Mouse (Mus musculus): ENCODE results near the gene Lrrc4c. TPM values are rescaled to one million over a fixed set of nuclear protein-coding genes. Genes with fewer than 3 reads are reported as not detected.

Lrrc4c gene
- polyA plus RNA-seq, 1 experiment from 2014 or later: 40.0 TPM

DNA sequence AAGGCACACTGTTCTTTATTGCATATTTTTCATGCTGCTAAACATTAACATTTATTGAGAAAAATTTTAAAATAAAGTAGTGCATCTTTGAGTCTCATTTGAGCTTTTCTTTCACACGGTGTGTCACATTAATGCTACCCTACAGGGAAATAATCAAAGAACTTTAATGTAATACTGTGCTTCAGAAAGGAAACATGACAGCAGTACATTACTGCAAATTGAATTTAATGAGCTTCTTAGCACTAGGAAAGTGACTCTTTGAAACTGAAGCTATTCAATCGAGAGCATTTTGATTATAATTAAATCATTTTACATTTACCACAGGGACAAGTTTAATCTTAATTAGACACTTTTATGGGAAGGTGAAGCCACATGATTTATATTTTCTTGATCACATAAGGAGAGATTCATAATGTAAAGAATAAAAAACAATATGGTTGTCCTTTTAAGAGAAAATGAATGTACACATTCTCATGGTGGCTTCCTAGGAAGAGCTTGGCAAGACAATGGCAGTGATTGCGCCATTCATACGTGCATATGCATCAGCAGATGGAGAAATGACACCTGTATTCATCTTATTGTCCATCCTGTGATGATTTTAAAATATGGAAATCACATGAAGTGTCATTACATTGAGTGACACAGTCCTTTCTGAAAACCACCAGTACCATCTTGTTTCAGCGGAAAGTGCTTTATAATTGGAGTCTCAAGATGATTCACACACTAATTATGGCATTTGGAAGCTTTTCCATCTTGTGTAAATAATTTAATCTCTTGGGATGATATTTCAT is 719.2 kb downstream of the Lrrc4c start:
- 71% methylated on average over 5 of the region's 5 CpGs for WGBS
- Histone ChIP-seq H3K4me1 (ENCODE audit: control insufficient read depth, insufficient read depth, low read length) (no peaks in the 10 kb centered on the region), H3K36me3 (ENCODE audit: control insufficient read depth, insufficient read depth, low read length) (no peaks in the 10 kb centered on the region), H3K4me2 (ENCODE audit: low read depth, low read length) (no peak overlapping the region), H3K4me3 (ENCODE audit: low read depth, low read length) (no peak overlapping the region), H3K9me3 (ENCODE audit: control insufficient read depth, low read length) (no peaks in the 10 kb centered on the region; the same call in 1 of the 2 replicates), H3K27ac (ENCODE audit: low read depth, low read length) (no peak overlapping the region), H3K27me3 (ENCODE audit: control insufficient read depth, insufficient read depth, low read length) (no peaks in the 10 kb centered on the region), H3K9ac (replicated peaks; ENCODE audit: low read depth, low read length) (no peak overlapping the region)
- ATAC-seq (ENCODE audit: low read depth): no peak

DNA sequence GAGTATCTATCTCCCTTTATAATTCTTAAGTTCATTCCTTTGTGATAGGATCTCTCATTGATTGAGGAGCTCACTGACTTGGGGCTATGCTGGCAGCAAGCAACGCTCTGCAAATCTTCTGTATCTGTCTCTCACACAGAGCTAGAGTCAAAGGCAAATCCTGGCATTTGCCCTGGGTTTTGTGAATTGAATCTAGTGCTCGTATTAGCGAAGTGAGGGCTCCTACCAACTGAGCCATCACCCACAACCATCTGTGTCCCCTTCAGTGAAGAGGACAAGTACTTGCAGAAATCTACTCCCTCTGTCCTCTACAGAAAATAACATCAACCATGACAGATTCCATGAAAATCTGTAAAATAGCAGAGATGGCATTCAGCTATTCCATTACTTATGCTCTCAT is 726.0 kb downstream of the Lrrc4c start:
- 76% methylated on average over 3 of the region's 3 CpGs for WGBS
- no peak for ATAC-seq (ENCODE audit: low read depth)
- Histone ChIP-seq H3K27me3 (ENCODE audit: control insufficient read depth, insufficient read depth, low read length) (no peaks in the 10 kb centered on the region), H3K9me3 (ENCODE audit: control insufficient read depth, low read length) (no peaks in the 10 kb centered on the region; the same call in 1 of the 2 replicates), H3K4me3 (ENCODE audit: low read depth, low read length) (no peak overlapping the region), H3K4me2 (ENCODE audit: low read depth, low read length) (no peak overlapping the region), H3K27ac (ENCODE audit: low read depth, low read length) (no peak overlapping the region), H3K36me3 (ENCODE audit: control insufficient read depth, insufficient read depth, low read length) (no peaks in the 10 kb centered on the region), H3K4me1 (ENCODE audit: control insufficient read depth, insufficient read depth, low read length) (no peaks in the 10 kb centered on the region), H3K9ac (replicated peaks; ENCODE audit: low read depth, low read length) (no peak overlapping the region)

DNA sequence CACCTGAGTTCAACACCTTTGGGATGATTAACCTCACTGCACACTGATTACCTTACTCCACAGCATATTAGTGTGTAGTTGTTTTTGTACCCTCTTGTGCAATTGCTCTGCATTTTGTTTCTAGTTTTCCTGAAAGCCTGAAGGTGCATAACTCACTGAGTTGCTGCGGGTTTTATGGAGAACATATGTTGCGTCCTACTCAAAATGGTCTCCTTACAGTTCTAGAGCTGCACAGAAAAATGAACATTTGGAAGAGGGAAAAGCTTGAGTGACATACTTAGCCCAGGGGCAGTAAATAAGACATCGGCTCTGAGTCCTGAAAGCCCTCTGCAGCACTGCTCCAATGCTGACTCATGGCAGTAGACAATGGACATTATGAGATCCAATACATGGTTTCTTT is 727.7 kb downstream of the Lrrc4c start:
- ATAC-seq (ENCODE audit: low read depth): no peak
- H3K27ac ChIP-seq (ENCODE audit: low read depth, low read length): no peak overlapping the region
- H3K4me1 ChIP-seq (ENCODE audit: control insufficient read depth, insufficient read depth, low read length): no peaks in the 10 kb centered on the region
- H3K36me3 ChIP-seq (ENCODE audit: control insufficient read depth, insufficient read depth, low read length): no peaks in the 10 kb centered on the region
- H3K27me3 ChIP-seq (ENCODE audit: control insufficient read depth, insufficient read depth, low read length): no peaks in the 10 kb centered on the region
- no peak overlapping the region for H3K4me3 ChIP-seq (ENCODE audit: low read depth, low read length)
- H3K9ac ChIP-seq (replicated peaks; ENCODE audit: low read depth, low read length): no peak overlapping the region
- 93% methylated on average over 3 of the region's 3 CpGs for WGBS
- no peak overlapping the region for H3K4me2 ChIP-seq (ENCODE audit: low read depth, low read length)
- H3K9me3 ChIP-seq (ENCODE audit: control insufficient read depth, low read length): no peaks in the 10 kb centered on the region; the same call in 1 of the 2 replicates

DNA sequence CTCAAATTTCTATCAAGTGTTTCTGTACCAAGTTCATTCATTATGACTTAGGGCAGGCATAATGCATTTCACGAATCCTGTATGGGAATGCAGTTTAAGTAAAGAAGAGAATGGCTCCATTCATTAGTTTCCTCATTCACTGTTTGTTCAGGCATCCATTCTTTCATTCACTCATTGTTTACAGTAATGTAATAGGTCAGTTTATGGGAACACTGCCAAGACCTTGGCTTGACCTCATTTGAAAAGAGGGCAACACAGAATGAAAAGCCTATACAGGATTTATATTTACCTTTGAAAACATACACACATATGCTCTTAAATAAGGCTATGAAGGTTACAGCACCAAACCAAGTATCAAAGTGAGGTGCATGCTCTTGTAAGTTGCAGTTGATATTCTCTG is 762.2 kb downstream of the Lrrc4c start:
- WGBS: 12% methylated on average over 1 of the region's 1 CpGs
- ATAC-seq (ENCODE audit: low read depth): no peak
- Histone ChIP-seq H3K4me1 (ENCODE audit: control insufficient read depth, insufficient read depth, low read length) (no peaks in the 10 kb centered on the region), H3K27ac (ENCODE audit: low read depth, low read length) (no peak overlapping the region), H3K9me3 (ENCODE audit: control insufficient read depth, low read length) (no peaks in the 10 kb centered on the region), H3K27me3 (ENCODE audit: control insufficient read depth, insufficient read depth, low read length) (no peaks in the 10 kb centered on the region), H3K4me3 (ENCODE audit: low read depth, low read length) (no peak overlapping the region), H3K36me3 (ENCODE audit: control insufficient read depth, insufficient read depth, low read length) (no peaks in the 10 kb centered on the region), H3K4me2 (ENCODE audit: low read depth, low read length) (no peak overlapping the region), H3K9ac (replicated peaks; ENCODE audit: low read depth, low read length) (no peak overlapping the region)

DNA sequence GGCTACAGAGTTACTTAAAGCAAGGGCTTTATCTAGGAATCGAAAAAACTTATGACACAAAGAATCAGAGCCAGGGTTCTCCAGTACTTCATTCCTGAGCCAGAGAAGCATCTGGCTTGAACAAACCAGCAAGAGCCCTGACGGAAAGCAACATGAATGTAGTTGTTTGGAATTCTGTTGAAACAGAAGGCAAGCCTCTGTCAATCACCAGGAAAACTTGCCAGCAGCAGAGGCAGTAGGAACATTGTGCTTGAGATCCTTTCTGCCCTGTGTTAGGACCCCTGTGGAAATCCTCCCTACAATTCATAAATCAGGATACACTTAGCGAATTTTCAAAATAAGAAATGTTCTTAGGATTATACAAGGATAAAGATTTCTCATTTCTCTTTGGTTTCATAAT is 780.0 kb downstream of the Lrrc4c start:
- no peak overlapping the region for H3K27ac ChIP-seq (ENCODE audit: low read depth, low read length)
- H3K9ac ChIP-seq (replicated peaks; ENCODE audit: low read depth, low read length): no peak overlapping the region
- H3K4me2 ChIP-seq (ENCODE audit: low read depth, low read length): no peak overlapping the region
- WGBS: 65% methylated on average over 3 of the region's 3 CpGs
- no peaks in the 10 kb centered on the region for H3K9me3 ChIP-seq (ENCODE audit: control insufficient read depth, low read length)
- H3K4me3 ChIP-seq (ENCODE audit: low read depth, low read length): no peak overlapping the region
- ATAC-seq (ENCODE audit: low read depth): no peak
- H3K27me3 ChIP-seq (ENCODE audit: control insufficient read depth, insufficient read depth, low read length): no peaks in the 10 kb centered on the region
- no peaks in the 10 kb centered on the region for H3K4me1 ChIP-seq (ENCODE audit: control insufficient read depth, insufficient read depth, low read length)
- no peaks in the 10 kb centered on the region for H3K36me3 ChIP-seq (ENCODE audit: control insufficient read depth, insufficient read depth, low read length)

DNA sequence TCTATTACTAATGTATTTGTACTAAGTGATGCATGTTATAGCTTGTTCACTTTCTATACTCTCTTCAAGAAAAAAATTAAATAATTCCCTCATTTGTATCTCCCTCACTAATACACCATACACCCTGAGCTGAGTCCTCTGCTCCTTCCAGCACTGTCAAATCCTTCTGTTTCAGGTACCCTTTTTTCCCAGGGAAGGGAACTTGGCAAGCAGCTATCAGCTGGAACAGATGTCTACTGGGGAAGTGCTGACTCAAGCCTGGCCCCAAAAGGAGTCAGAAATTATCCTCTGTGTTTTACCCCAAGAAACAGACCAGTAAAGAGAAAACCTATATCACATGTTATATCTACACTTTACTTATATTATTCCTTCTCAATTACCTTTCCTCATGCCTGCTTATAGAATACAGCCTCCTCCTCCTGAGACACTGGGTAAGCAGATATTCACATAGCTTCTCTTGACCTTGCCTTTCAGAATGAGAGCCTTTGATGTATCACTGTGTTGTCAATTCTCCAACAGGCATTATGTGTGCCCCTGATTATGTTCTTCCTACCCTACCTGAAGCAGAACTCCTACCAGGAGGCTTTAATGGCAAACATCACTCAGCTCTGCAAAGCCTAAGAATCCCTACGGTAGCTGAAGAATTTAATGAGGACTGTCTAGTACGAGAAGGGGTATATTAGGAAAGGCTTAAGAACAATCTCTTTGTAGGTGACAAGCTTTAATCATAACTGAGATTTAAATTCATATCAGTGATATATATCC is 785.6 kb downstream of the Lrrc4c start:
- H3K27ac ChIP-seq (ENCODE audit: low read depth, low read length): no peak overlapping the region
- no peaks in the 10 kb centered on the region for H3K27me3 ChIP-seq (ENCODE audit: control insufficient read depth, insufficient read depth, low read length)
- no peak overlapping the region for H3K9ac ChIP-seq (replicated peaks; ENCODE audit: low read depth, low read length)
- H3K9me3 ChIP-seq (ENCODE audit: control insufficient read depth, low read length): no peaks in the 10 kb centered on the region
- no peaks in the 10 kb centered on the region for H3K4me1 ChIP-seq (ENCODE audit: control insufficient read depth, insufficient read depth, low read length)
- H3K36me3 ChIP-seq (ENCODE audit: control insufficient read depth, insufficient read depth, low read length): no peaks in the 10 kb centered on the region
- no peak for ATAC-seq (ENCODE audit: low read depth)
- H3K4me3 ChIP-seq (ENCODE audit: low read depth, low read length): no peak overlapping the region
- no peak overlapping the region for H3K4me2 ChIP-seq (ENCODE audit: low read depth, low read length)
- WGBS: 77% methylated on average over 2 of the region's 2 CpGs

DNA sequence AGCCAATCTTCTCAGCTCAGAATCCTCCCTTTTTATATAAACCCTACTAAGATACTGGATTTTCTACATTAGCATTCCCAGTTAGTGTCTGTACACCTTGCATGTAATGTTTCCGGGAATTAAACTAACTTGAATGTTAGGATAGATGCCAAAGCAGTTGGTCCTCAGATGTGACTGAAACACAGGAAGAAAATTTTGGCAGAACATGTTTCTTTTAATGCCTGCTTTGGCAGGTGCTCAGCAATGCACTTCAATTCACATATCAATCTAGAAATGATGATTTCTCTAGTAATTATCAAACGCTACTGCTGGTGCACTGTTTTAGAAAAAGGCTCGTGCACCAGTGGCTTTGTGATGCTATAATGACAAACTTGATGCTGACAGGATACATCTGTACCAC is 806.3 kb downstream of the Lrrc4c start:
- Histone ChIP-seq H3K9me3 (ENCODE audit: control insufficient read depth, low read length) (no peaks in the 10 kb centered on the region), H3K9ac (replicated peaks; ENCODE audit: low read depth, low read length) (no peak overlapping the region), H3K4me3 (ENCODE audit: low read depth, low read length) (no peak overlapping the region), H3K27me3 (ENCODE audit: control insufficient read depth, insufficient read depth, low read length) (no peaks in the 10 kb centered on the region), H3K36me3 (ENCODE audit: control insufficient read depth, insufficient read depth, low read length) (no peaks in the 10 kb centered on the region), H3K27ac (ENCODE audit: low read depth, low read length) (no peak overlapping the region), H3K4me1 (ENCODE audit: control insufficient read depth, insufficient read depth, low read length) (no peaks in the 10 kb centered on the region), H3K4me2 (ENCODE audit: low read depth, low read length) (no peak overlapping the region)
- WGBS: 87% methylated on average over 3 of the region's 3 CpGs
- ATAC-seq (ENCODE audit: low read depth): no peak

DNA sequence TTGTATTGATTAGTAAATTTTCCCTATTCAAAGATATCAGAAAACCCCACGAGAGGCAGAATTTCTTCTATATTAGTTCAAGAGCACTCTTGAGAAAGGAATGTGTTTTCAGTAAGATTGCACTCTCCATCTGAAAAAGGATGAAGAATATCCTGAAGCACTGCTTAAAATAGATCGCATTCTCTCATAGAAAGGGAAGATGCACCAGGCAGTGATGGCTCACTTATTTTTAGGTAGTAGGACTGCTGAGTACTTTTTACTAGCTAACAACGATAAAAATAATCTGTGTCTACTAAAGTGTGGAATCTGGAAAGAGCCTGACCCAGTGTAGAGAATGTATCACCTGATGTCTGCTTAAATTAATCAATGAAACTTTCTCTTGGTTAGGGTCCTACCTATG is 820.5 kb downstream of the Lrrc4c start:
- no peaks in the 10 kb centered on the region for H3K4me1 ChIP-seq (ENCODE audit: control insufficient read depth, insufficient read depth, low read length)
- H3K4me3 ChIP-seq (ENCODE audit: low read depth, low read length): no peak overlapping the region
- no peak for ATAC-seq (ENCODE audit: low read depth)
- no peaks in the 10 kb centered on the region for H3K36me3 ChIP-seq (ENCODE audit: control insufficient read depth, insufficient read depth, low read length)
- H3K27me3 ChIP-seq (ENCODE audit: control insufficient read depth, insufficient read depth, low read length): no peaks in the 10 kb centered on the region
- H3K4me2 ChIP-seq (ENCODE audit: low read depth, low read length): no peak overlapping the region
- no peak overlapping the region for H3K27ac ChIP-seq (ENCODE audit: low read depth, low read length)
- no peaks in the 10 kb centered on the region for H3K9me3 ChIP-seq (ENCODE audit: control insufficient read depth, low read length)
- no peak overlapping the region for H3K9ac ChIP-seq (replicated peaks; ENCODE audit: low read depth, low read length)
- WGBS: 92% methylated on average over 3 of the region's 3 CpGs

DNA sequence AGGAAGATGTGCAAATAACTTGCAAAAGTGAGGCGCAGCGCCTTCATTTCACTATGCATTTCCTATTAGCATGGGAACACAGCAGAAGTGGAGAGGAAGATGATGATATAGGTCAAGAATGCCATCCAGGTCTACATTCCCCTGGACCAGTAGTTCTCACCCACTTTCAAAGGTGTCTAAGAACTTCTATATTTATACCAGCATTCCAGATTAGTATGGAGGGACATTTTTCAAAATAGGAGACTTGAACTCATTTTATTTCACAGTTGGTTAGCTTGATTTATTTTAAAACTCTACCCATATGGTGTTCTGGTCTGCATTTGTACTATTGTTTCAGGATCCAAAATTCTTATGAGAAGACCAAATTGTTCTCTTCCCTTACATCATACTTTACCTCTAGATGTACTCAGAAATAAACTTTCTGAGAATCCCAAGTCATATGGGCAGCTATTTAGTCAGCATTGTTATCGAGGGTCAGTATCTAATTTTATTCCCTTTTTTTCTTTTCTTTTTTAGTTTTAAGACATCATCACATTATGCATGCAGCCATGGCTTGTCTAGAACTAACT is 833.7 kb downstream of the Lrrc4c start:
- Histone ChIP-seq H3K27ac (ENCODE audit: low read depth, low read length) (no peak overlapping the region), H3K4me2 (ENCODE audit: low read depth, low read length) (no peak overlapping the region), H3K4me3 (ENCODE audit: low read depth, low read length) (no peak overlapping the region), H3K9me3 (ENCODE audit: control insufficient read depth, low read length) (no peaks in the 10 kb centered on the region), H3K27me3 (ENCODE audit: control insufficient read depth, insufficient read depth, low read length) (no peaks in the 10 kb centered on the region), H3K36me3 (ENCODE audit: control insufficient read depth, insufficient read depth, low read length) (no peaks in the 10 kb centered on the region), H3K4me1 (ENCODE audit: control insufficient read depth, insufficient read depth, low read length) (no peaks in the 10 kb centered on the region), H3K9ac (replicated peaks; ENCODE audit: low read depth, low read length) (no peak overlapping the region)
- no peak for ATAC-seq (ENCODE audit: low read depth)
- over 99% methylated on average over 3 of the region's 3 CpGs for WGBS
